Mouse (Mus musculus) naive thymus-derived CD4-positive, alpha-beta T cell, adult 2 months (primary cell): ENCODE results near the gene Gm6583.
"Not testable (repeated sequence)": the region's sequence is repeated elsewhere in the genome, so short reads cannot be mapped to it uniquely, and the experiment has no call there.

Experiments
- DNase-seq: peaks from one replicate; pipeline ENCODE4 v3.0.0-alpha.2; 2011; ENCODE audit warnings: low read depth

Gene Gm6583

GRCm38 (mm10) chr5:112324637-112325545 is 30.9 kb downstream of the Gm6583 start:
- DNase-seq, result peak; percentile 85

- DNase-seq, result no peak
These were observed 32.6 kb downstream of the Gm6583 start for GRCm38 (mm10) chr5:112323246-112323645.

GRCm38 (mm10) chr5:112321376-112321775 is 34.5 kb downstream of the Gm6583 start:
- DNase-seq, result no peak

- no peak for DNase-seq
These were observed 34.9 kb downstream of the Gm6583 start for GRCm38 (mm10) chr5:112320936-112321335.

- no peak for DNase-seq
These were observed 35.5 kb downstream of the Gm6583 start for GRCm38 (mm10) chr5:112320379-112320778.

GRCm38 (mm10) chr5:112319343-112319742 is 36.5 kb downstream of the Gm6583 start:
- DNase-seq, result not testable (repeated sequence)

GRCm38 (mm10) chr5:112317328-112317727 is 38.5 kb downstream of the Gm6583 start:
- no peak for DNase-seq

GRCm38 (mm10) chr5:112316468-112316867 is 39.4 kb downstream of the Gm6583 start:
- no peak for DNase-seq

GRCm38 (mm10) chr5:112313222-112313885 is 42.5 kb downstream of the Gm6583 start:
- DNase-seq, result no peak

GRCm38 (mm10) chr5:112305842-112306241 is 50.0 kb downstream of the Gm6583 start:
- no peak for DNase-seq
